Mouse (Mus musculus) neural tube, embryonic 12.5 days (tissue): ENCODE measurements at regions not wholly inside any gene's neighbourhood (a gene's known extent, or its start where the extent isn't known, plus 50 kb on each side); places are given as distances from the start of the nearest gene placed in this dataset.

Source experiments
- ATAC-seq: fragments of 200-750 bp; cut with Nextera tagmentation; 2 replicates; pipeline ENCODE4 v1.8.0; 2017; ENCODE audit warnings: low read depth, mild to moderate bottlenecking, moderate TSS enrichment, moderate library complexity; ENCODE audit not compliant: low FRiP score
- H3K27ac ChIP-seq: fragments of 300-500 bp; sonication (generic); 2 replicates; pipeline ENCODE4 v1.5.1; 2016
- H3K27me3 ChIP-seq: fragments of 300-500 bp; sonication (generic); replicated peaks from 2 replicates; pipeline ENCODE4 v1.6.1; 2016; ENCODE audit warnings: mild to moderate bottlenecking
- H3K36me3 ChIP-seq: fragments of 300-500 bp; sonication (generic); 2 replicates; pipeline ENCODE4 v1.6.1; 2016; ENCODE audit warnings: mild to moderate bottlenecking
- H3K4me1 ChIP-seq: fragments of 300-500 bp; sonication (generic); 2 replicates; pipeline ENCODE4 v1.6.1; 2016
- H3K4me2 ChIP-seq: fragments of 300-500 bp; sonication (generic); replicated peaks from 2 replicates; pipeline ENCODE4 v1.6.1; 2016; ENCODE audit warnings: mild to moderate bottlenecking
- H3K4me3 ChIP-seq: fragments of 300-500 bp; sonication (generic); 2 replicates; pipeline ENCODE4 v1.5.1; 2016
- H3K9ac ChIP-seq: fragments of 300-500 bp; sonication (generic); 2 replicates; pipeline ENCODE4 v1.6.1; 2016; ENCODE audit warnings: mild to moderate bottlenecking
- H3K9me3 ChIP-seq: fragments of 300-500 bp; sonication (generic); 2 replicates; pipeline ENCODE4 v1.6.1; 2016; ENCODE audit warnings: mild to moderate bottlenecking
- WGBS: fragments of 180-500 bp; shearing (Covaris S2); methylation state at CpG from one replicate; pipeline ENCODE4 v1.1.7; 2016; 5-methylcytosine and 5-hydroxymethylcytosine counted together

GRCm38 (mm10) chr5:73887306-73887958, 180.8 kb downstream of the Usp46 start:
- Histone ChIP-seq H3K9ac (no peak overlapping the region), H3K36me3 (no peaks in the 10 kb centered on the region), H3K9me3 (no peaks in the 10 kb centered on the region), H3K4me3 (no peak overlapping the region), H3K4me2 (no peak overlapping the region), H3K27ac (no peak overlapping the region), H3K4me1 (peaks cover 6% of the 10 kb centered on the region; the same call in 1 of the 2 replicates), H3K27me3 (no peaks in the 10 kb centered on the region)
- 73% methylated on average over 8 of the region's 8 CpGs for WGBS
- ATAC-seq = no peak

DNA sequence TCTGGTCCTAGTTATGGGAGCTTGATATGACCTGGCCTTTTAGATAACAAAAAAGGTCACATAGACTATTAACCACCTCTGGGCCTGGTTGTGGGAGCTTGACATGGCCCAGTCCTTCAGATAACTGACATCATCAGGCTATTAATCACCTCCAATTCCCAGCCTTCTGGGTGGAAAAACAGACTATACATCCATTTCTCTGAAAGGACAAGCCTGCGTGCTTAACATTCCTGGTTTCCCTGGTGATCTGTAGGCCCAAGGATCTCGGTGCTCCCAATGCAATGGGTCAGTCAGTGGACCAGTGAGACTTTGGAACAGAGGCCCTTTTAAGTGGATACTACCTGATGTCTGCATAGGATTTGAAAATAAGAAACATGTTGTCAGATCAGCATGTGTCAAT, 179.8 kb downstream of the Usp46 start:
- Histone ChIP-seq H3K9ac (no peak overlapping the region), H3K4me1 (peaks cover 6% of the 10 kb centered on the region; the same call in 1 of the 2 replicates), H3K9me3 (no peaks in the 10 kb centered on the region), H3K4me2 (no peak overlapping the region), H3K4me3 (no peak overlapping the region), H3K27me3 (no peaks in the 10 kb centered on the region), H3K27ac (no peak overlapping the region), H3K36me3 (no peaks in the 10 kb centered on the region)
- 51% methylated on average over 2 of the region's 2 CpGs for WGBS
- ATAC-seq = no peak

DNA sequence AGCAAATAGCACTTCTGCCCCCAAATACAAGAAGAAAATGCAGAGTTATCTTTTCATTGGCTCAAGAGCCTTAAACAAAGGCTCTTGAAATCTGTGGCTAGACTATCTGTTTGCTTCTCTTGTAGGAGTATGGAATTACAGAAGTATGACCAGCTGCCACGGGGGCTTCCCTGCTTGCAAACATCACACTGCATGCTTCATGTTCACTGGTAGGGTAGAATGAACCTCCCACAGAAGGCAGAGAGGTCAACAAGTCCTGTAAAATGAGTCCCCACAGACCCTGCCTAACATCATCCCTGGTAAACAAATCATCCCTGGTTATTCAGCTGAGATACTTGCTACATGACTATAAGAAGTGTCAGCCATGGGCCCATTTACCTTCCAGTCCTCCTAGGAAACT, 178.9 kb downstream of the Usp46 start:
- no peak overlapping the region for H3K4me2 ChIP-seq
- no peaks in the 10 kb centered on the region for H3K9me3 ChIP-seq
- no peak overlapping the region for H3K9ac ChIP-seq
- H3K36me3 ChIP-seq = no peaks in the 10 kb centered on the region
- H3K4me3 ChIP-seq = no peak overlapping the region
- ATAC-seq = no peak
- peaks cover 6% of the 10 kb centered on the region; the same call in 1 of the 2 replicates for H3K4me1 ChIP-seq
- no peak overlapping the region for H3K27ac ChIP-seq
- 81% methylated on average over 1 of the region's 1 CpGs for WGBS
- H3K27me3 ChIP-seq = no peaks in the 10 kb centered on the region

GRCm38 (mm10) chr5:73890942-73891341, 177.3 kb downstream of the Usp46 start:
- H3K9me3 ChIP-seq = peaks cover 7% of the 10 kb centered on the region; the same call in 1 of the 2 replicates
- no peak overlapping the region for H3K27ac ChIP-seq
- no peaks in the 10 kb centered on the region for H3K27me3 ChIP-seq
- 79% methylated on average over 4 of the region's 4 CpGs for WGBS
- no peaks in the 10 kb centered on the region for H3K4me1 ChIP-seq
- H3K36me3 ChIP-seq = no peaks in the 10 kb centered on the region
- H3K4me3 ChIP-seq = no peak overlapping the region
- H3K4me2 ChIP-seq = no peak overlapping the region
- no peak for ATAC-seq
- H3K9ac ChIP-seq = no peak overlapping the region

DNA sequence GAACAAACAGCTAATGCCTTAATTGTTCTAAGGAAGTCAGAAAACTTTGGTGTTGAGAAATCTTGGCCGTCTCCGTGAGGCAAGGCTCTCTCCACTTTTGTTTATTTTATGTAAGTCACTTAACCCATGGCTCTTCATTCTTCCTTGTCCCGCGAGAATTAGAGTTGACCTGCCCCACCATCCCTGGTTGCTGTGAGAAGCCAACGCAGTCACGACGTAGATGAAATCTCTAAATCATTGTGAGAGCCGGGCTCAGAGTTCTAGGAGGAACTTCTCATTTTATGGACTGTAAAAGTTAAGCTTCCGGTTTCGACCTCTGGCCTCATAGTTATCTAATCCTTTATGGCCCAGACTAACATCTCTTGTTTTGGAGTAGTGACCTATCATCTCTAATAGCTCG, 176.6 kb downstream of the Usp46 start:
- H3K4me3 ChIP-seq = no peak overlapping the region
- WGBS = 81% methylated on average over 11 of the region's 11 CpGs
- H3K27ac ChIP-seq = no peak overlapping the region
- H3K4me2 ChIP-seq = no peak overlapping the region
- peaks cover 7% of the 10 kb centered on the region; the same call in 1 of the 2 replicates for H3K9me3 ChIP-seq
- H3K9ac ChIP-seq = no peak overlapping the region
- no peak for ATAC-seq
- no peaks in the 10 kb centered on the region for H3K36me3 ChIP-seq
- H3K27me3 ChIP-seq = no peaks in the 10 kb centered on the region
- H3K4me1 ChIP-seq = no peaks in the 10 kb centered on the region

GRCm38 (mm10) chr5:73892440-73893225, 175.6 kb downstream of the Usp46 start:
- no peak overlapping the region for H3K9ac ChIP-seq
- WGBS = 66% methylated on average over 4 of the region's 4 CpGs
- peaks cover 7% of the 10 kb centered on the region; the same call in 1 of the 2 replicates for H3K9me3 ChIP-seq
- H3K36me3 ChIP-seq = no peaks in the 10 kb centered on the region
- no peak overlapping the region for H3K27ac ChIP-seq
- H3K4me1 ChIP-seq = no peaks in the 10 kb centered on the region
- no peak overlapping the region for H3K4me2 ChIP-seq
- H3K27me3 ChIP-seq = no peaks in the 10 kb centered on the region
- no peak overlapping the region for H3K4me3 ChIP-seq
- ATAC-seq = no peak

DNA sequence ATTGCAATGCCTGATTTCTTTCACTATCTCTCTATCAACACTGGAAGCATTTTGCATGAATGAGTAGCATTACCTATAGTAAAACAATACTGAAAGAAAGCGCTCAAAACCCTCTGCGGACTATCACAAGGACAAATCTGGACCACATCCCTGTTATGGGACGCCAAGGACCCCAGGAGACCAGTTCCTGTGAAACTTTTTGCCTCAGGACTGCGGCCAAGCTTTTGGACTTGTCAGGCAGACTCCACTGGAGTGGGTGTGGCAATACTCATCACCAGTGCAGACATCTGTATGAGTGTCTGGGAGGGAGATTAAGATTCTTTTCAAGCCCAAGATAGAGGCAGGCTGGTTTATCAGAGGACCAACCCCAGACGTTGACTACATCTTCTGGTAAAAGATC, 173.0 kb downstream of the Usp46 start:
- Histone ChIP-seq H3K36me3 (no peaks in the 10 kb centered on the region), H3K9me3 (peaks cover 7% of the 10 kb centered on the region; the same call in 1 of the 2 replicates), H3K4me1 (no peaks in the 10 kb centered on the region), H3K9ac (no peak overlapping the region), H3K27ac (no peak overlapping the region), H3K27me3 (no peaks in the 10 kb centered on the region), H3K4me3 (no peak overlapping the region), H3K4me2 (no peak overlapping the region)
- WGBS = 90% methylated on average over 5 of the region's 5 CpGs
- ATAC-seq = no peak

- Histone ChIP-seq H3K9ac (no peak overlapping the region), H3K36me3 (no peaks in the 10 kb centered on the region), H3K27ac (no peak overlapping the region), H3K4me2 (no peak overlapping the region), H3K4me1 (no peaks in the 10 kb centered on the region), H3K4me3 (no peak overlapping the region), H3K9me3 (peaks cover 7% of the 10 kb centered on the region; the same call in 1 of the 2 replicates), H3K27me3 (no peaks in the 10 kb centered on the region)
- 94% methylated on average over 1 of the region's 1 CpGs for WGBS
- ATAC-seq = no peak
These were observed 171.4 kb downstream of the Usp46 start for GRCm38 (mm10) chr5:73896785-73897184.

GRCm38 (mm10) chr5:73901651-73902050, 166.6 kb downstream of the Usp46 start:
- Histone ChIP-seq H3K27ac (no peak overlapping the region), H3K4me2 (no peak overlapping the region), H3K9me3 (no peaks in the 10 kb centered on the region), H3K27me3 (no peaks in the 10 kb centered on the region), H3K9ac (no peak overlapping the region), H3K4me1 (peaks cover 6% of the 10 kb centered on the region; the same call in 1 of the 2 replicates), H3K4me3 (no peak overlapping the region), H3K36me3 (no peaks in the 10 kb centered on the region)
- ATAC-seq = no peak
- 90% methylated on average over 1 of the region's 1 CpGs for whole genome bisulfite sequencing

DNA sequence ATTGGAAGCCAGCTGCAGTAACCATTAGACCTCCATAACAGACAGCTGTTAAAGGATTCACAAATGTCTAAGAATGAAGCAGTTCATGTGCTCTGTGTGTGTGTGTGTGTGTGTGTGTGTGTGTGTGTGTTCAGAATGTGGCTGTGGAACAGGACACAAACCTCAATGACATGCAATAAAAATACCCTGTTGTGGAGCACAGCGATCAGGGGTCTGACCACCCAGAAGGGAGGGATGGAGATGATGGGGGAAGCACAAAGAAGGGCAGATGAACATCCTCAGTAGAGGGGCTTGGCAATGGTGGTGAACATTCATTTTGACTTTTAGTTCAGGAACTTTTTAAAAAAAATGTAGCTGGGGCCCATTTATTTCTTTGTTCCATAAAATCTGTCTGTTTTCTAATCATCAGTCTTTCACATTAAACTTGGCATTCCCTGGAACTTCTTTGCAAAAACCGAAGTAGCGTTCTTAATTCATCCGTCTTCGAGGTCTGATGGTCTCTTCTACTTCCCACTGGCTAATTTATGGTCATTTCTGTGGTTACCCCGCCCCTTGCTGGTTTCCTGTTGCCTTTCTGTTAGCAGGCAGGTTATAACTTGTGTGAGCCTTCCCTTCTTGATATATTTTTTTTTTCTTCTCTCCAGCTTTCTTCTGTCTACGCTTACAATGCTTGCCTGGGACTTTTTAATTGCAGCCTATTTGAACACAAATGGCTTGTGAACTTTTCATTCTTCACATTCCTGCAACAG, 165.6 kb downstream of the Usp46 start:
- Histone ChIP-seq H3K4me2 (peak overlapping the region; percentile 22), H3K9ac (no peak overlapping the region), H3K4me1 (peaks cover 6% of the 10 kb centered on the region; the same call in 1 of the 2 replicates), H3K9me3 (no peaks in the 10 kb centered on the region), H3K4me3 (no peak overlapping the region), H3K36me3 (no peaks in the 10 kb centered on the region), H3K27ac (no peak overlapping the region), H3K27me3 (no peaks in the 10 kb centered on the region)
- no peak; the same call in 1 of the 2 replicates for ATAC-seq
- 28% methylated on average over 7 of the region's 7 CpGs for WGBS

GRCm38 (mm10) chr5:73903219-73903570, 165.0 kb downstream of the Usp46 start:
- WGBS = 35% methylated on average over 8 of the region's 8 CpGs
- no peaks in the 10 kb centered on the region for H3K36me3 ChIP-seq
- no peak for ATAC-seq
- H3K4me2 ChIP-seq = peak overlapping the region; percentile 22
- H3K9me3 ChIP-seq = no peaks in the 10 kb centered on the region
- no peaks in the 10 kb centered on the region for H3K27me3 ChIP-seq
- no peak overlapping the region for H3K27ac ChIP-seq
- no peak overlapping the region for H3K9ac ChIP-seq
- peaks cover 6% of the 10 kb centered on the region; the same call in 1 of the 2 replicates for H3K4me1 ChIP-seq
- H3K4me3 ChIP-seq = no peak overlapping the region

- ATAC-seq = no peak
- H3K4me2 ChIP-seq = no peak overlapping the region
These were observed 164.0 kb downstream of the Usp46 start for GRCm38 (mm10) chr5:73904146-73904811.

More at GRCm38 (mm10) chr5:73904146-73904811, 164.0 kb downstream of the Usp46 start:
- H3K4me1 ChIP-seq = peaks cover 6% of the 10 kb centered on the region; the same call in 1 of the 2 replicates
- no peaks in the 10 kb centered on the region for H3K9me3 ChIP-seq
- no peaks in the 10 kb centered on the region for H3K27me3 ChIP-seq
- WGBS = 94% methylated on average over 8 of the region's 8 CpGs
- H3K27ac ChIP-seq = no peak overlapping the region
- no peak overlapping the region for H3K4me3 ChIP-seq
- no peak overlapping the region for H3K9ac ChIP-seq
- H3K36me3 ChIP-seq = no peaks in the 10 kb centered on the region
